Mouse (Mus musculus) limb, embryonic 12.5 days (tissue): ENCODE measurements around the gene Terf2ip. TPM values are rescaled to one million over a fixed set of nuclear protein-coding genes. Genes with fewer than 3 reads are reported as not detected.

Experiments
- ATAC-seq: fragments of 200-750 bp; cut with Nextera tagmentation; 2 replicates; pipeline ENCODE4 v1.8.0; 2017; ENCODE audit warnings: low read depth, moderate TSS enrichment; ENCODE audit not compliant: insufficient number of reproducible peaks, insufficient read depth, low FRiP score, low TSS enrichment
- H3K27ac ChIP-seq: fragments of 300-500 bp; sonication (generic); 2 replicates; pipeline ENCODE4 v1.5.1; 2016; ENCODE audit warnings: mild to moderate bottlenecking, moderate library complexity
- H3K27me3 ChIP-seq: fragments of 300-500 bp; sonication (generic); 2 replicates; pipeline ENCODE4 v1.6.1; 2016; ENCODE audit warnings: mild to moderate bottlenecking, moderate library complexity
- H3K36me3 ChIP-seq: fragments of 300-500 bp; sonication (generic); 2 replicates; pipeline ENCODE4 v1.6.1; 2016; ENCODE audit warnings: mild to moderate bottlenecking, moderate library complexity
- H3K4me1 ChIP-seq: fragments of 300-500 bp; sonication (generic); replicated peaks from 2 replicates; pipeline ENCODE4 v1.6.1; 2016
- H3K4me2 ChIP-seq: fragments of 300-500 bp; sonication (generic); 2 replicates; pipeline ENCODE4 v1.6.1; 2016; ENCODE audit warnings: mild to moderate bottlenecking, moderate library complexity
- H3K4me3 ChIP-seq: fragments of 300-500 bp; sonication (generic); replicated peaks from 2 replicates; pipeline ENCODE4 v1.5.1; 2016; ENCODE audit warnings: mild to moderate bottlenecking
- H3K9ac ChIP-seq: fragments of 300-500 bp; sonication (generic); replicated peaks from 2 replicates; pipeline ENCODE4 v1.6.1; 2016; ENCODE audit warnings: mild to moderate bottlenecking, moderate library complexity
- H3K9me3 ChIP-seq: fragments of 300-500 bp; sonication (generic); 2 replicates; pipeline ENCODE4 v1.6.1; 2016; ENCODE audit warnings: mild to moderate bottlenecking, moderate library complexity
- WGBS: fragments of 180-500 bp; shearing (Covaris S2); methylation state at CpG from one replicate; pipeline ENCODE4 v1.1.7; 2016; 5-methylcytosine and 5-hydroxymethylcytosine counted together
- polyA plus RNA-seq: library from polyadenylated mRNA; unstranded; fragments of >200 nt; fragmentation: Nextera tagmentation; extraction: Ambion mirVana; gene quantifications from 2 replicates; pipeline ENCODE4 v1.2.1, GENCODE M21; 2016

The Terf2ip gene
- polyA plus RNA-seq, 1 experiment from 2014 or later: 30.5 TPM

- Histone ChIP-seq H3K4me1 (no peaks in the 10 kb centered on the region), H3K36me3 (peaks cover 70% of the 10 kb centered on the region), H3K9me3 (no peaks in the 10 kb centered on the region), H3K4me3 (no peak overlapping the region), H3K27ac (no peak overlapping the region), H3K4me2 (no peak overlapping the region), H3K9ac (no peak overlapping the region), H3K27me3 (no peaks in the 10 kb centered on the region)
- ATAC-seq: no peak
- 92% methylated on average over 2 of the region's 2 CpGs for WGBS
Measured at GRCm38 (mm10) chr8:111976326-111976725, 34.9 kb upstream of the Terf2ip start.

GRCm38 (mm10) chr8:111978147-111978546 is 33.1 kb upstream of the Terf2ip start:
- Histone ChIP-seq H3K27me3 (no peaks in the 10 kb centered on the region), H3K36me3 (peaks cover 69% of the 10 kb centered on the region), H3K4me1 (no peaks in the 10 kb centered on the region), H3K27ac (no peak overlapping the region), H3K4me3 (no peak overlapping the region), H3K9me3 (no peaks in the 10 kb centered on the region), H3K4me2 (no peak overlapping the region), H3K9ac (no peak overlapping the region)
- WGBS: 84% methylated on average over 10 of the region's 10 CpGs
- ATAC-seq: no peak

GRCm38 (mm10) chr8:111982116-111982515 is 29.1 kb upstream of the Terf2ip start:
- WGBS: 77% methylated on average over 7 of the region's 7 CpGs
- no peak overlapping the region for H3K27ac ChIP-seq
- H3K9ac ChIP-seq: no peak overlapping the region
- H3K4me1 ChIP-seq: no peaks in the 10 kb centered on the region
- H3K4me2 ChIP-seq: no peak overlapping the region
- peaks cover 70% of the 10 kb centered on the region for H3K36me3 ChIP-seq
- no peaks in the 10 kb centered on the region for H3K27me3 ChIP-seq
- H3K9me3 ChIP-seq: no peaks in the 10 kb centered on the region
- ATAC-seq: no peak
- no peak overlapping the region for H3K4me3 ChIP-seq

- H3K4me1 ChIP-seq: no peaks in the 10 kb centered on the region
- no peak for ATAC-seq
- peaks cover 75% of the 10 kb centered on the region for H3K36me3 ChIP-seq
- H3K9ac ChIP-seq: no peak overlapping the region
- H3K27ac ChIP-seq: no peak overlapping the region
- no peak overlapping the region for H3K4me3 ChIP-seq
- H3K9me3 ChIP-seq: no peaks in the 10 kb centered on the region
- WGBS: 81% methylated on average over 10 of the region's 10 CpGs
- no peaks in the 10 kb centered on the region for H3K27me3 ChIP-seq
- H3K4me2 ChIP-seq: no peak overlapping the region
Measured at GRCm38 (mm10) chr8:111984511-111984910, 26.7 kb upstream of the Terf2ip start.

GRCm38 (mm10) chr8:111989911-111990310 is 21.3 kb upstream of the Terf2ip start:
- Histone ChIP-seq H3K27ac (no peak overlapping the region), H3K27me3 (no peaks in the 10 kb centered on the region), H3K9me3 (no peaks in the 10 kb centered on the region), H3K4me2 (no peak overlapping the region), H3K9ac (no peak overlapping the region), H3K4me1 (peaks cover 6% of the 10 kb centered on the region; the same call in 1 of the 2 replicates), H3K4me3 (no peak overlapping the region), H3K36me3 (peaks cover 61% of the 10 kb centered on the region)
- ATAC-seq: no peak
- WGBS: 29% methylated on average over 7 of the region's 7 CpGs

GRCm38 (mm10) chr8:111991278-111991677 is 19.9 kb upstream of the Terf2ip start:
- Histone ChIP-seq H3K9ac (peak overlapping the region; percentile 67), H3K27me3 (no peaks in the 10 kb centered on the region), H3K4me2 (peak overlapping the region; percentile 70), H3K36me3 (peaks cover 63% of the 10 kb centered on the region), H3K4me3 (peak overlapping the region; percentile 62), H3K27ac (no peak overlapping the region), H3K4me1 (peaks cover 6% of the 10 kb centered on the region; the same call in 1 of the 2 replicates), H3K9me3 (no peaks in the 10 kb centered on the region)
- no peak for ATAC-seq
- 70% methylated on average over 8 of the region's 8 CpGs for WGBS

GRCm38 (mm10) chr8:111992013-111992702 is 19.0 kb upstream of the Terf2ip start, which contains the start of gene Adat1:
Gene Adat1 (minus strand): TSS chr8:111992302.
- Histone ChIP-seq H3K27ac (no peak within 1 kb of the TSS), H3K27me3 (no peaks in the 10 kb centered on the region), H3K36me3 (peaks cover 66% of the 10 kb centered on the region), H3K4me2 (peak within 1 kb of the TSS; percentile 70), H3K9me3 (no peaks in the 10 kb centered on the region), H3K4me1 (peaks cover 6% of the 10 kb centered on the region; the same call in 1 of the 2 replicates), H3K4me3 (peak within 1 kb of the TSS; percentile 62), H3K9ac (peak within 1 kb of the TSS; percentile 67)
- ATAC-seq: peak; percentile 93
- 5% methylated on average over 33 of the region's 33 CpGs for WGBS

GRCm38 (mm10) chr8:111992703-111993039 is 18.5 kb upstream of the Terf2ip start:
- no peak overlapping the region for H3K9ac ChIP-seq
- H3K4me1 ChIP-seq: peaks cover 6% of the 10 kb centered on the region; the same call in 1 of the 2 replicates
- H3K27ac ChIP-seq: no peak overlapping the region
- H3K36me3 ChIP-seq: peaks cover 66% of the 10 kb centered on the region
- ATAC-seq: no peak
- no peaks in the 10 kb centered on the region for H3K9me3 ChIP-seq
- no peak overlapping the region for H3K4me3 ChIP-seq
- 64% methylated on average over 3 of the region's 3 CpGs for WGBS
- H3K4me2 ChIP-seq: peak overlapping the region; percentile 70; the same call in 1 of the 2 replicates
- H3K27me3 ChIP-seq: no peaks in the 10 kb centered on the region

GRCm38 (mm10) chr8:112004754-112005153 is 6.4 kb upstream of the Terf2ip start:
- H3K4me3 ChIP-seq: no peak overlapping the region
- H3K36me3 ChIP-seq: peaks cover 85% of the 10 kb centered on the region

GRCm38 (mm10) chr8:112005601-112006000 is 5.6 kb upstream of the Terf2ip start:
- Histone ChIP-seq H3K36me3 (peaks cover 76% of the 10 kb centered on the region), H3K4me1 (peaks cover 11% of the 10 kb centered on the region), H3K27me3 (no peaks in the 10 kb centered on the region), H3K4me3 (no peak overlapping the region), H3K9me3 (no peaks in the 10 kb centered on the region), H3K4me2 (no peak overlapping the region), H3K9ac (no peak overlapping the region), H3K27ac (no peak overlapping the region)
- ATAC-seq: no peak
- 93% methylated on average over 6 of the region's 6 CpGs for WGBS

More at GRCm38 (mm10) chr8:112004754-112005153, 6.4 kb upstream of the Terf2ip start:
- Histone ChIP-seq H3K27ac (no peak overlapping the region), H3K4me1 (peaks cover 4% of the 10 kb centered on the region; the same call in 1 of the 2 replicates), H3K4me2 (no peak overlapping the region), H3K9ac (no peak overlapping the region), H3K9me3 (no peaks in the 10 kb centered on the region), H3K27me3 (no peaks in the 10 kb centered on the region)
- no peak for ATAC-seq

GRCm38 (mm10) chr8:112007669-112008068 is 3.5 kb upstream of the Terf2ip start:
- H3K9ac ChIP-seq: no peak overlapping the region
- peaks cover 16% of the 10 kb centered on the region for H3K4me1 ChIP-seq
- no peak overlapping the region for H3K4me3 ChIP-seq
- H3K4me2 ChIP-seq: no peak overlapping the region
- no peak for ATAC-seq
- H3K9me3 ChIP-seq: no peaks in the 10 kb centered on the region
- no peak overlapping the region for H3K27ac ChIP-seq
- H3K27me3 ChIP-seq: no peaks in the 10 kb centered on the region
- WGBS: 90% methylated on average over 2 of the region's 2 CpGs
- H3K36me3 ChIP-seq: peaks cover 56% of the 10 kb centered on the region

GRCm38 (mm10) chr8:112009558-112009957 is 1.6 kb upstream of the Terf2ip start:
- Histone ChIP-seq H3K27me3 (no peaks in the 10 kb centered on the region), H3K9me3 (no peaks in the 10 kb centered on the region), H3K4me2 (peak overlapping the region; percentile 79; the same call in 1 of the 2 replicates), H3K36me3 (peaks cover 38% of the 10 kb centered on the region), H3K4me3 (peak overlapping the region; percentile 92; the same call in 1 of the 2 replicates), H3K27ac (no peak overlapping the region), H3K4me1 (peaks cover 23% of the 10 kb centered on the region), H3K9ac (no peak overlapping the region)
- no peak for ATAC-seq
- WGBS: 91% methylated on average over 7 of the region's 7 CpGs
